Mouse (Mus musculus) neural tube, embryonic 13.5 days (tissue): ENCODE results near the gene Dst. TPM values are rescaled to one million over a fixed set of nuclear protein-coding genes. Genes with fewer than 3 reads are reported as not detected.

Experiments
- ATAC-seq: fragments of 200-750 bp; cut with Nextera tagmentation; 2 replicates; pipeline ENCODE4 v1.8.0; 2017; ENCODE audit warnings: low read depth, mild to moderate bottlenecking, moderate TSS enrichment, moderate library complexity
- H3K27ac ChIP-seq: fragments of 300-500 bp; sonication (generic); replicated peaks from 2 replicates; pipeline ENCODE4 v1.5.1; 2015; ENCODE audit warnings: moderate library complexity, mild to moderate bottlenecking, inconsistent platforms
- H3K27me3 ChIP-seq: fragments of 300-500 bp; sonication (generic); 2 replicates; pipeline ENCODE4 v1.6.1; 2015; ENCODE audit warnings: mild to moderate bottlenecking, inconsistent platforms
- H3K36me3 ChIP-seq: fragments of 300-500 bp; sonication (generic); 2 replicates; pipeline ENCODE4 v1.6.1; 2015; ENCODE audit warnings: mild to moderate bottlenecking, inconsistent platforms
- H3K4me1 ChIP-seq: fragments of 300-500 bp; sonication (generic); replicated peaks from 2 replicates; pipeline ENCODE4 v1.6.1; 2015; ENCODE audit warnings: inconsistent platforms
- H3K4me2 ChIP-seq: fragments of 300-500 bp; sonication (generic); 2 replicates; pipeline ENCODE4 v1.6.1; 2015; ENCODE audit warnings: inconsistent platforms, mild to moderate bottlenecking, moderate library complexity
- H3K4me3 ChIP-seq: fragments of 300-500 bp; sonication (generic); 2 replicates; pipeline ENCODE4 v1.5.1; 2015; ENCODE audit warnings: mild to moderate bottlenecking, inconsistent platforms
- H3K9ac ChIP-seq: fragments of 300-500 bp; sonication (generic); 2 replicates; pipeline ENCODE4 v1.6.1; 2015; ENCODE audit warnings: moderate library complexity, mild to moderate bottlenecking, inconsistent platforms
- H3K9me3 ChIP-seq: fragments of 300-500 bp; sonication (generic); 2 replicates; pipeline ENCODE4 v1.6.1; 2016; ENCODE audit warnings: inconsistent platforms
- WGBS: fragments of 180-500 bp; shearing (Covaris S2); methylation state at CpG from one replicate; pipeline ENCODE4 v1.1.7; 2015; 5-methylcytosine and 5-hydroxymethylcytosine counted together
- polyA plus RNA-seq: library from polyadenylated mRNA; unstranded; fragments of >200 nt; fragmentation: Nextera tagmentation; extraction: Ambion mirVana; gene quantifications from 2 replicates; pipeline ENCODE4 v1.2.1, GENCODE M21; 2015

Dst gene
- polyA plus RNA-seq, 1 experiment from 2014 or later: 44.4 TPM

DNA sequence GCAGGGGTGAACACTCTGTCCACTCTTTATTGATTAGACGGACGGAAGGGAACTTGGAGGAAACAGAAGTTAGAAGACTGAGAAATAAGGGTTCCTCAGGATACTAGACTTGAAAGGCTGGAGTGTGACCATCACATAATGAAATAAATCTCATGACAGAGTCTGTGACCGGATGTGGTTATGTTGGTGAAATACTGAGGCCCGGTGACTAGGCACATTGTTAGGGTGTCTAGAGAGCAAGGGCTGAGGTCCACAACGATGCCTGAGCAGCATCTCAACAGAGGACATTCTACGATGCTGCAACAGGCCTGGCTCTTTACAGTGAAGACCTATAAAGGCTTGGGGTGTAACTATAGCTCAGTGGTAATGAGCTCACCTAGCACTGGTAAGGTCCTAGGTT is 9.7 kb upstream of the Dst start:
- no peaks in the 10 kb centered on the region for H3K4me1 ChIP-seq
- H3K4me3 ChIP-seq: no peak overlapping the region
- ATAC-seq: no peak
- WGBS: 86% methylated on average over 6 of the region's 6 CpGs
- H3K9me3 ChIP-seq: no peaks in the 10 kb centered on the region
- H3K27me3 ChIP-seq: no peaks in the 10 kb centered on the region
- no peak overlapping the region for H3K9ac ChIP-seq
- no peak overlapping the region for H3K4me2 ChIP-seq
- H3K36me3 ChIP-seq: no peaks in the 10 kb centered on the region
- H3K27ac ChIP-seq: no peak overlapping the region

DNA sequence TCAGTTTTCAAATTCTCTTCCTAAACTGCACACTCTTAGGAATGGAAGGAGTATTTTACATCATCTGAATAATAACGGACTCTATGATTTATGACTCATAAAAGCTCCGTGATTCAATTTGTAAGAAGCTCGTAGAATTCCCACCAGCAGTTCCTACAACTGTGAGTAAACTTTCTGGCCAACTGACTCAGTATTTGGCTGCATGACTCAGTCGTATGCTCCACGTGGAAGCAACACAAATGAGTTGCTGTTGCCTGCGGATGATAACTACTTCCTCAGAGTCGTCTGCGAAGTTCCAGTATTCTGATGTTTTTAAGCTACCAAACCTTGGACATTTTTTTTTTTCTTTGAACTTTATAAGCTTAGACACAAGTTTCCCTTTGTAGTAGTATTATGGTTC is 7.8 kb upstream of the Dst start:
- Histone ChIP-seq H3K27ac (no peak overlapping the region), H3K9me3 (no peaks in the 10 kb centered on the region), H3K36me3 (no peaks in the 10 kb centered on the region), H3K27me3 (no peaks in the 10 kb centered on the region), H3K4me1 (no peaks in the 10 kb centered on the region), H3K4me2 (no peak overlapping the region), H3K9ac (no peak overlapping the region), H3K4me3 (no peak overlapping the region)
- no peak for ATAC-seq
- whole genome bisulfite sequencing: 85% methylated on average over 8 of the region's 8 CpGs

DNA sequence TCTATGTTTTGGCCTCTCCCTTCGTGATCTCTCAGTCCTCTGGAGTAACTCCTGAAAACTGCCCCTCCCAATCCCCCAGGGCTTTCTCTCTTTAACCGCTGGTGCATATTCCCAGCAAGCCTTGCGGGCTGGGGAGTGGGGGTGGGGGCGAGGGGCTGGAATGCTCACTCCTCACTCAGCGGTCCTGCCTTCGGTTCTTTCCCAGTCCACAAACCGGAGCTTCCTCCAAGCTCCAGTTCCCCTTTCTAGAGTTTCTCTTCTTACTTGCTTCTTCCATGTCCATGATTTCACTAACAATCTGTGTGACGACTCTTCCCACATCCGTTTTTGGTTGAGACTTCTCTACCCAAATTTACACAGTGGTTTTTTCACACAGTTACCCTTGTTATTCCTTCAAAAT is 4.4 kb upstream of the Dst start:
- H3K9ac ChIP-seq: no peak overlapping the region
- WGBS: 30% methylated on average over 9 of the region's 9 CpGs
- no peak overlapping the region for H3K4me2 ChIP-seq
- H3K27ac ChIP-seq: no peak overlapping the region
- peaks cover 7% of the 10 kb centered on the region; the same call in 1 of the 2 replicates for H3K27me3 ChIP-seq
- H3K4me3 ChIP-seq: no peak overlapping the region
- ATAC-seq: no peak
- H3K4me1 ChIP-seq: peaks cover 10% of the 10 kb centered on the region
- H3K9me3 ChIP-seq: no peaks in the 10 kb centered on the region
- H3K36me3 ChIP-seq: no peaks in the 10 kb centered on the region

DNA sequence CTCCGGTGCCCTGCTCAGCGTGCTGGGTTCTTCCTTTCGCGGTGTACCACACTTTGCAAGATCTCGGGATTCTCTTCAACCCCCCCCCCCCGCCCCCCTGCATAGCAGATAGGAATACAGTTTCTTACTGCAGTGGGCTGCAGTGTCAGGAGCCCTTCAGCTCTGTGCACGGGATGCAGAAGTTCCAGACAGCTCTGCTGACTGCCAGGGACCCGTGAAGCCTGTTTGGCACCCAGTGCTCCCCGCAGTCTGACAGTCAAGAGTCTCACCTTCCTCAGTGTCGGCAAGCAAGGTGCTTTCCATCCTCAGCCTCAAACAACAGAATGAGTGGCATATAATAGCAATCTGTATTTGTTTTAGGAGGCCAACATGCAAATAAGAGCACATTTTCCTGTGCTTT is 1.8 kb upstream of the Dst start:
- ATAC-seq: no peak
- H3K9me3 ChIP-seq: no peaks in the 10 kb centered on the region
- peak overlapping the region; percentile 80 for H3K4me2 ChIP-seq
- H3K4me3 ChIP-seq: peak overlapping the region; percentile 66
- no peak overlapping the region; the same call in 1 of the 2 replicates for H3K9ac ChIP-seq
- H3K27ac ChIP-seq: no peak overlapping the region
- 35% methylated on average over 10 of the region's 10 CpGs for WGBS
- H3K36me3 ChIP-seq: no peaks in the 10 kb centered on the region
- peaks cover 24% of the 10 kb centered on the region for H3K4me1 ChIP-seq
- H3K27me3 ChIP-seq: peaks cover 22% of the 10 kb centered on the region

DNA sequence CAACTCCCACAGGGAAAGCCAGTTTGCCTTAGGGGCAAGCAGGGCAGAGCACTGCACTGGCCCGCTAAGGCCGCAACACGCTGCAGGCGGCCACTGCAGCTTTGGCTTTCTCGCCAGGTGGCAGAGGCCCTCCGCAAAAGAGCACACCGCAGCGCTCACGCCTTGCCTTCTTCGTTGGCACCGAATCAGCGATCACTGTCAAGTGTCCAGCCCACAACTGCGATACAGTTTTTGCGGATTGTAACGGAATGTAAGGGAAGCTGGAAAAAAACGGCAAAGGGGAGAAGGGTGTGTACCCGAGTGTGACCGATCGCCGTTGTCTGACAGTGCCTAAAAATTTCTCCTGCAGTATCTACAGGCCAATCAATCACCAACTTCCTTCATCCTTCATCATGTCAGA is 1.1 kb upstream of the Dst start:
- Histone ChIP-seq H3K4me3 (peak overlapping the region; percentile 66), H3K36me3 (no peaks in the 10 kb centered on the region), H3K9me3 (no peaks in the 10 kb centered on the region), H3K27me3 (peaks cover 22% of the 10 kb centered on the region), H3K4me2 (peak overlapping the region; percentile 80), H3K27ac (peak overlapping the region; percentile 88), H3K9ac (peak overlapping the region; percentile 84), H3K4me1 (peaks cover 24% of the 10 kb centered on the region)
- ATAC-seq: peak; percentile 51
- WGBS: 1% methylated on average over 20 of the region's 20 CpGs

DNA sequence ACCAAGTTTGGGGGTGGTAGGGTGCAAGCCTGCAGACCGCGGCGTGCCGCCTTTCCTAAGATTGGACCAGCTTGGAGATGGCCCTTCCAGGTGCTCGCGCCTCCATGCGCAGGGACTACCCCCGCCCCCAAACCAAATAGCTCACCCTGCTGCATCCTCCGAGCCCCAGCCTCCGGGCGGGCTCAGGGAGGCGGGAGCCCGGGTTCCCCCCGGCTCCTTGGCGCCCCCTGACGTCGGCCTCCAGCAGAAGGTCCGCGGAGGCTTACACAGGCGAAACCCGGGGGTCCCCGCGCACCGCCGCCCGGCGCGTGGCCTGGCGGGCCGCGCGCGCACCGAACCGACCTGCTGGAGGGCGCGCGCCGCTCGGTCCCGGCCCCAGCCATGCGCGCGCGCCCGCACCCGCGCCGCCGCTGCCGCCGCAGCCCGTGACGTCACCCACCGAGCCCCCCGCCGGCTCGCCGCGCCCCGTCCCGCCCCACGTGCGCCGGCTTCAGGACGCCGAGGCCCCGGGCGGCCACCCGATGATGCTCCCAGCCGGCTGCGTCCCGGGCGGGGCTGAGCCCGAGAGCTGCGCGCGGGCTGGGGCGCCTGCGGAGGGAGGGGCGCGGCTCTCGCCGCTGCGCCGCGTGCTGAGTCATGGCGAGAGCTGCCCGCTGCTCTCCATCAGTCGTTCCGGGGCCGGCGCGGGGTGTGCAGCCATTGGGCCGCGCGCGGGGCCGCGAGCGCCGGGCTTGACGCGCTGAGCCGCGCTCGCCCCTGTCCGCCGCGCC is 419 bp upstream of the Dst start, which contains the start of gene Bend6:
Gene Bend6, minus strand, starts transcription at position 396 of the 770 bp plus-strand sequence.
- Histone ChIP-seq H3K4me3 (peak within 1 kb of the TSS; percentile 66), H3K9ac (peak within 1 kb of the TSS; percentile 84), H3K4me2 (peak within 1 kb of the TSS; percentile 80), H3K9me3 (no peaks in the 10 kb centered on the region), H3K4me1 (peaks cover 24% of the 10 kb centered on the region), H3K27me3 (peaks cover 22% of the 10 kb centered on the region), H3K36me3 (no peaks in the 10 kb centered on the region), H3K27ac (peak within 1 kb of the TSS; percentile 88)
- ATAC-seq: peak; percentile 88
- under 1% methylated on average over 73 of the region's 110 CpGs for WGBS

DNA sequence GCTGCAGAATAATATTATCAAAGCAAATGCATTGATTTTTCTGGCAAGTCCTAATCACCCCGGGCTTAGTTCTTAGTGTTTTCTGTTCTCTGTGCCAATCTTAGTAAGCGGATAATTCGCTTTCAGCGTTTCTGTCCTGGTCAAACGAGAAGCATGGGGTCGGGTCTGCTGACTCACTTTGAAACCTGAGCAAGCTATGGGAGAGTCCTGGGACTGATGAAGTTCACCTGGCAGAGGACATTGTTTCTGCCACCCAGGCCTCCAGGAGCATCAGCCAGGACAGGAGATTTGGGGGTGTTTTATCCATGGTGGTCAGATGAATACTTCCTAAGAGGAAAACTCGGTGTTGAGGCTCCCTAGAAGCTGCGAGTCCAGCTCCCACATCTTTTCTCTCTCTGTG is 3.6 kb downstream of the Dst start:
- 85% methylated on average over 8 of the region's 8 CpGs for WGBS
- peaks cover 17% of the 10 kb centered on the region for H3K27me3 ChIP-seq
- no peak for ATAC-seq
- H3K4me3 ChIP-seq: no peak overlapping the region
- H3K27ac ChIP-seq: no peak overlapping the region
- no peaks in the 10 kb centered on the region for H3K9me3 ChIP-seq
- peaks cover 9% of the 10 kb centered on the region for H3K36me3 ChIP-seq
- no peak overlapping the region for H3K4me2 ChIP-seq
- peaks cover 24% of the 10 kb centered on the region for H3K4me1 ChIP-seq
- no peak overlapping the region for H3K9ac ChIP-seq

DNA sequence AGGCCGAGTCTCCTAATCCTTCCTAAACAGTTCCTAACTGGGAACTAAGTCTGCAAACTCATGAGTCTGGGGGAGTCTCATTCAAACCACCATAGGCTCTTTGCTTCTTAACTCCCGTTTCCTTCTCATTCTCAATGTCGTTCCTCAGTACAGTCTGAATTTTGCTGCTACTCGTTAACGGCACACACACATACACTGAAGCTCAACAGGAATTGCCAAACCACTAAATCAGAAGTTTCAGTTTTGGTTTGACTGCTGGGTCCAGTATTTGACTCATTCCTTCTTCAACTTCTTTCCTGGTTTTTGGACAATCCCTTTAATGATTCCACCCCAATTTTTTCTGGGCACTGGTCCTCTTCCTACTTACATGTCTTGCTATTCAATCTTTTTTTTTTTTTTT is 8.5 kb downstream of the Dst start:
- Histone ChIP-seq H3K36me3 (peaks cover 13% of the 10 kb centered on the region), H3K9ac (no peak overlapping the region), H3K9me3 (no peaks in the 10 kb centered on the region), H3K4me3 (no peak overlapping the region), H3K4me1 (no peaks in the 10 kb centered on the region), H3K4me2 (no peak overlapping the region), H3K27ac (no peak overlapping the region), H3K27me3 (no peaks in the 10 kb centered on the region)
- 93% methylated on average over 5 of the region's 5 CpGs for WGBS
- ATAC-seq: no peak

DNA sequence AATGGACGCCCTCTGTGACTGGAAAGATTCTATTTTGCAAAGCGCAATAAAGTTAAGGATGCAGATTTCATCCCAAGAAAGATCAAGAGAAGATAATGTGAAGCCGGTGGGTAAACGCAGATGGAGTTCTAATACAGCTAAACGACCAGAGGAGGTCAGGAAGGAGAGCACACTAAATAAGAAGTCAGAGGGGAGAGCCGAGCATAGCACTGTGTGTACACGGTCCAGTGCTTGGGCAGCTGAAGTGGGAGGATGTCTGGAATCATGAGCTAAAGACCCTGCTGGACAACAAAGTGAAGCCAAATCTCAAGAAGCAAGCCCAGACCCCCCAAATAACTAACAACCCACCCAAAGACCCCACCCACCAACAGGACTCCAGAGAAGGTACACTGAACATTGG is 14.9 kb downstream of the Dst start:
- no peak for ATAC-seq
- Histone ChIP-seq H3K36me3 (0 out of 2 replicates have a peak, but pooled peaks cover under 1% of the 10 kb centered on the region), H3K4me2 (no peak overlapping the region), H3K9ac (no peak overlapping the region), H3K4me3 (no peak overlapping the region), H3K4me1 (no peaks in the 10 kb centered on the region), H3K27me3 (no peaks in the 10 kb centered on the region), H3K9me3 (no peaks in the 10 kb centered on the region), H3K27ac (no peak overlapping the region)
- WGBS: 82% methylated on average over 7 of the region's 7 CpGs

DNA sequence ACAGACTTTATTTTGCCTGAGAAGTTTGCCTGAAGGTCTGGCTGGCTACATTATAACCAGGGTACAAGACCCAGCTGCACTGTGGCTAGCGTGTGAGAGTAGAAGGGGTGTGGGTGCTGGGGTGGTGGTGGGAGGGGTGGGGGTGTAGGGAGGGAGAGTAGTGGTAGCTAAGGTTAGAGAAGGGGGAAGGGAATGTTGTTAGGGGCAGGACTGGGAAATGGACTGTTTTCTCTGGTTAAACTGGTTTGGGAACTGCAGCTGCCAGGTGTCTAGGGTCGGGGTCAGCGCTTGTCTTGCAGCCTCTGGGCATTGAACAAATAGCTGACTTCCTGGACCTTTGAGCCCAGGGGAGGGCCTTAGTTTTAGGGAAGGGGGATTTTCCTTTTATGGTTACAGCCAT is 17.3 kb downstream of the Dst start:
- Histone ChIP-seq H3K27me3 (no peaks in the 10 kb centered on the region), H3K27ac (no peak overlapping the region), H3K4me3 (no peak overlapping the region), H3K4me2 (no peak overlapping the region), H3K36me3 (no peaks in the 10 kb centered on the region), H3K9ac (no peak overlapping the region), H3K4me1 (no peaks in the 10 kb centered on the region), H3K9me3 (no peaks in the 10 kb centered on the region)
- no peak for ATAC-seq
- WGBS: 82% methylated on average over 3 of the region's 3 CpGs

DNA sequence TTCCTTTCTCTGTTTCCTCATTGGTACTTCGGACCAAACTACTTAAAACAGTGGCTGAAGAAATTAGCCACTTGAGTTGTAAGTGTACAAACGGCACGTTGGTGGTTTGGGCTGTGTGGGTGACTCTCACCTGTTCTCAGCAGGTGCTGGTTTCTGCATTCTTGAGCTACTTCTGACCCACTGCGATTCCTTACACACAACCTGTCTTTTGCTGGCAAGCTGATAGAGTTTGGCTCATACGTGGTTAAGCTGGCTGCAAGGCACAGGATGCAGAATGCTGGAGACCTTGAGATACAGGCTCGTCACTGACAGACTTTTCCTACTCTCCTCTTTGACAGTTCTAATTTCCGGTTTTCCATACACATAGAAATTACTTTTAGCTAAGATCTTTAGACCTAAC is 19.4 kb downstream of the Dst start:
- no peak overlapping the region for H3K9ac ChIP-seq
- H3K4me3 ChIP-seq: no peak overlapping the region
- ATAC-seq: no peak
- no peak overlapping the region for H3K4me2 ChIP-seq
- H3K27me3 ChIP-seq: no peaks in the 10 kb centered on the region
- no peaks in the 10 kb centered on the region; the same call in 1 of the 2 replicates for H3K4me1 ChIP-seq
- 93% methylated on average over 7 of the region's 7 CpGs for WGBS
- no peaks in the 10 kb centered on the region for H3K36me3 ChIP-seq
- no peaks in the 10 kb centered on the region for H3K9me3 ChIP-seq
- H3K27ac ChIP-seq: no peak overlapping the region

DNA sequence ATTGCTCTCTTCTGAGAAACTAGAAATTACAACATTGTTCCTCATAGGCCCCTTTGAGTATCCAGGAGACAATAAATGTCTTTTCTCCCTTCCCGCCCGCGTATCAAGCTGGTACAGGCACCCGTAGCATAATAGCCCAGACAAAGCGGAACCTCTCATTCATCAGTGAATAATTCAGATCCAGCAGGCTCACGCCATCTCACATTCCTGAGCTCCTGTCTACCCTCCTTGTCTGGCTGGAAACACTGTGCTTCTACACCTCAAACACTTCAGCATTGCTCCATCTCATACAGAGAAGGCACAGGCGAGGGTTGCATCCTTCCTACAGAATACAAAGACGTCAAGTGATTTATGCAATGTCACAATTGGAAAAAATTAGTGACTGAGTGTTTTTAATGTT is 23.8 kb downstream of the Dst start:
- no peak overlapping the region for H3K9ac ChIP-seq
- H3K4me3 ChIP-seq: no peak overlapping the region
- no peak for ATAC-seq
- no peaks in the 10 kb centered on the region for H3K36me3 ChIP-seq
- no peaks in the 10 kb centered on the region for H3K9me3 ChIP-seq
- H3K4me1 ChIP-seq: peaks cover 5% of the 10 kb centered on the region
- WGBS: 42% methylated on average over 8 of the region's 8 CpGs
- H3K4me2 ChIP-seq: no peak overlapping the region
- no peaks in the 10 kb centered on the region for H3K27me3 ChIP-seq
- no peak overlapping the region for H3K27ac ChIP-seq

DNA sequence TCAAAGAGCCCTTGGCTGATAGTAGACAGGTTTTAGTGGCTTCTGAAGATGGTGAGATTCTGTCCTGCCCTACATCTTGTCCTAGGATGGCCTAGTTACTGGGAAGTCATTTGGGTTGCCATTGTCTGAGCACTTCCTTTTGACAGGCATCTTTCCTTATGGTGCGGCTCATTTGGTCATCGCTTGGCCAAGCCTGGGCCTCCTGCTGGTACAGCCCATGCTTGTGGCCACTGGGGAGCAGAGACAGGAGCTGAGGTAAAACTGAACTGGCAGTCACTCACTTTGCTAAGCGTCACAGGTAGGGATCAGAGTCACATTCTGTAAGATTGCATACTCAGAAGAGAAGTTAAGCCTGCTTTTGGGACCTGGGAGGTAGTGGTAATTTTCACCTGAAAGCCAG is 24.2 kb downstream of the Dst start:
- ATAC-seq: no peak
- WGBS: 83% methylated on average over 3 of the region's 3 CpGs
- H3K27ac ChIP-seq: no peak overlapping the region
- H3K9me3 ChIP-seq: no peaks in the 10 kb centered on the region
- H3K4me1 ChIP-seq: peaks cover 5% of the 10 kb centered on the region
- no peak overlapping the region for H3K9ac ChIP-seq
- H3K36me3 ChIP-seq: no peaks in the 10 kb centered on the region
- H3K4me2 ChIP-seq: no peak overlapping the region
- no peaks in the 10 kb centered on the region for H3K27me3 ChIP-seq
- no peak overlapping the region for H3K4me3 ChIP-seq
